Mouse (Mus musculus): ENCODE data around the gene Capg. TPM values are rescaled to one million over a fixed set of nuclear protein-coding genes. Genes with fewer than 3 reads are reported as not detected.

The Capg gene
- 8.4 and 23.4 TPM in 2 replicates for polyA plus RNA-seq (2015; fragmentation: Nextera tagmentation; extraction: Ambion mirVana)

- WGBS, result 21% methylated on average over 23 of the region's 23 CpGs
- ATAC-seq (ENCODE audit: low FRiP score), result no peak
- peak within 1 kb of the TSS; percentile 54; the same call in 1 of the 2 replicates for H3K27ac ChIP-seq (replicated peaks)
- no peaks in the 10 kb centered on the region for H3K9me3 ChIP-seq (replicated peaks)
- H3K4me2 ChIP-seq, result peak within 1 kb of the TSS; percentile 43
- no peaks in the 10 kb centered on the region for H3K27me3 ChIP-seq (replicated peaks)
- no peaks in the 10 kb centered on the region for H3K36me3 ChIP-seq
- no peak within 1 kb of the TSS for H3K9ac ChIP-seq (replicated peaks)
- H3K4me1 ChIP-seq, result peaks cover 4% of the 10 kb centered on the region; the same call in 1 of the 2 replicates
- H3K4me3 ChIP-seq (replicated peaks), result peak within 1 kb of the TSS; percentile 19
Measured at GRCm38 (mm10) chr6:72544283-72544987, at the start of gene Capg. Gene Capg (plus strand): TSS chr6:72544391.

GRCm38 (mm10) chr6:72498950-72499349, 45.2 kb upstream of the Capg start:
- whole genome bisulfite sequencing, result 58% methylated on average over 5 of the region's 5 CpGs
- Histone ChIP-seq H3K4me1 (no peaks in the 10 kb centered on the region), H3K4me2 (no peak overlapping the region), H3K27ac (replicated peaks) (no peak overlapping the region), H3K27me3 (replicated peaks) (no peaks in the 10 kb centered on the region), H3K4me3 (replicated peaks) (no peak overlapping the region), H3K9ac (replicated peaks) (no peak overlapping the region), H3K9me3 (replicated peaks) (no peaks in the 10 kb centered on the region), H3K36me3 (no peaks in the 10 kb centered on the region)
- ATAC-seq (ENCODE audit: low FRiP score), result no peak

GRCm38 (mm10) chr6:72503309-72503708, 40.9 kb upstream of the Capg start:
- no peak for ATAC-seq (ENCODE audit: low FRiP score)

GRCm38 (mm10) chr6:72503939-72504338, 40.3 kb upstream of the Capg start:
- Histone ChIP-seq H3K4me2 (no peak overlapping the region), H3K4me1 (peaks cover 4% of the 10 kb centered on the region; the same call in 1 of the 2 replicates), H3K9ac (replicated peaks) (no peak overlapping the region), H3K4me3 (replicated peaks) (no peak overlapping the region), H3K9me3 (replicated peaks) (no peaks in the 10 kb centered on the region), H3K27ac (replicated peaks) (no peak overlapping the region), H3K36me3 (no peaks in the 10 kb centered on the region), H3K27me3 (replicated peaks) (no peaks in the 10 kb centered on the region)
- WGBS, result 92% methylated on average over 2 of the region's 2 CpGs
- ATAC-seq (ENCODE audit: low FRiP score), result no peak

More at GRCm38 (mm10) chr6:72503309-72503708, 40.9 kb upstream of the Capg start:
- no peak overlapping the region for H3K4me3 ChIP-seq (replicated peaks)
- H3K36me3 ChIP-seq, result no peaks in the 10 kb centered on the region
- H3K4me2 ChIP-seq, result no peak overlapping the region
- H3K27me3 ChIP-seq (replicated peaks), result no peaks in the 10 kb centered on the region
- no peak overlapping the region for H3K9ac ChIP-seq (replicated peaks)
- no peak overlapping the region for H3K27ac ChIP-seq (replicated peaks)
- H3K4me1 ChIP-seq, result no peaks in the 10 kb centered on the region
- H3K9me3 ChIP-seq (replicated peaks), result no peaks in the 10 kb centered on the region

GRCm38 (mm10) chr6:72506104-72506503, 38.1 kb upstream of the Capg start:
- Histone ChIP-seq H3K27me3 (replicated peaks) (no peaks in the 10 kb centered on the region), H3K9me3 (replicated peaks) (no peaks in the 10 kb centered on the region), H3K27ac (replicated peaks) (no peak overlapping the region), H3K36me3 (no peaks in the 10 kb centered on the region), H3K4me2 (no peak overlapping the region), H3K4me3 (replicated peaks) (no peak overlapping the region), H3K9ac (replicated peaks) (no peak overlapping the region), H3K4me1 (peaks cover 12% of the 10 kb centered on the region; the same call in 1 of the 2 replicates)
- whole genome bisulfite sequencing, result 79% methylated on average over 1 of the region's 1 CpGs
- ATAC-seq (ENCODE audit: low FRiP score), result no peak

DNA sequence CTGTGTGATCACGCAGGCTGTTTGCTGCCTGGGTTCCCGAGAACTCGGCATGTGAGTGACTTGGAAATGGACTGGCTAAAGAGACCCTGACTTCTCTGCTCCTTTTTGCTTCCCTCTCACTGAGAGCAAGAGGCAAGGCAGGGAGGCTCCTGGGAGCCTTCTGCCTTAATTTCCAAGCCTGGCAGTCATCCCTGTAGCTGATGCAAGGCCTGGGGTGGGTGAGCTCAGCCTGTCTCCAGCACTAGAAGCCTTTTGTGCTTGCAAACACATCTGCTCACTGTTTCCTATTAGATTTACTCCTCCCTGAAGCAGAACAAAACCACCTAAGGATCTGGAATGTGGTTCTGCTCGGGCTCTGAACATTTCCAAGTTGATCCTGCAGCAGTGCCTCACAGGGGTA, 35.6 kb upstream of the Capg start:
- ATAC-seq (ENCODE audit: low FRiP score), result no peak
- Histone ChIP-seq H3K4me2 (no peak overlapping the region), H3K4me3 (replicated peaks) (no peak overlapping the region), H3K36me3 (no peaks in the 10 kb centered on the region), H3K27ac (replicated peaks) (peak overlapping the region; percentile 66), H3K4me1 (peaks cover 35% of the 10 kb centered on the region), H3K27me3 (replicated peaks) (no peaks in the 10 kb centered on the region), H3K9ac (replicated peaks) (no peak overlapping the region), H3K9me3 (replicated peaks) (no peaks in the 10 kb centered on the region)
- 72% methylated on average over 4 of the region's 4 CpGs for WGBS

- H3K9me3 ChIP-seq (replicated peaks), result no peaks in the 10 kb centered on the region
- no peak overlapping the region for H3K4me2 ChIP-seq
- WGBS, result 74% methylated on average over 2 of the region's 2 CpGs
- no peak overlapping the region for H3K4me3 ChIP-seq (replicated peaks)
- peak overlapping the region; percentile 15; the same call in 1 of the 2 replicates for H3K27ac ChIP-seq (replicated peaks)
- no peak overlapping the region for H3K9ac ChIP-seq (replicated peaks)
- H3K27me3 ChIP-seq (replicated peaks), result no peaks in the 10 kb centered on the region
- no peak for ATAC-seq (ENCODE audit: low FRiP score)
- no peaks in the 10 kb centered on the region for H3K36me3 ChIP-seq
- H3K4me1 ChIP-seq, result peaks cover 42% of the 10 kb centered on the region
Measured at GRCm38 (mm10) chr6:72509872-72510435, 34.2 kb upstream of the Capg start.

GRCm38 (mm10) chr6:72510686-72511421, 33.3 kb upstream of the Capg start:
- peak overlapping the region; percentile 15; the same call in 1 of the 2 replicates for H3K27ac ChIP-seq (replicated peaks)
- H3K36me3 ChIP-seq, result no peaks in the 10 kb centered on the region
- H3K27me3 ChIP-seq (replicated peaks), result no peaks in the 10 kb centered on the region
- ATAC-seq (ENCODE audit: low FRiP score), result no peak
- WGBS, result 72% methylated on average over 6 of the region's 6 CpGs
- no peak overlapping the region for H3K9ac ChIP-seq (replicated peaks)
- H3K9me3 ChIP-seq (replicated peaks), result no peaks in the 10 kb centered on the region
- no peak overlapping the region for H3K4me2 ChIP-seq
- no peak overlapping the region for H3K4me3 ChIP-seq (replicated peaks)
- peaks cover 42% of the 10 kb centered on the region for H3K4me1 ChIP-seq

DNA sequence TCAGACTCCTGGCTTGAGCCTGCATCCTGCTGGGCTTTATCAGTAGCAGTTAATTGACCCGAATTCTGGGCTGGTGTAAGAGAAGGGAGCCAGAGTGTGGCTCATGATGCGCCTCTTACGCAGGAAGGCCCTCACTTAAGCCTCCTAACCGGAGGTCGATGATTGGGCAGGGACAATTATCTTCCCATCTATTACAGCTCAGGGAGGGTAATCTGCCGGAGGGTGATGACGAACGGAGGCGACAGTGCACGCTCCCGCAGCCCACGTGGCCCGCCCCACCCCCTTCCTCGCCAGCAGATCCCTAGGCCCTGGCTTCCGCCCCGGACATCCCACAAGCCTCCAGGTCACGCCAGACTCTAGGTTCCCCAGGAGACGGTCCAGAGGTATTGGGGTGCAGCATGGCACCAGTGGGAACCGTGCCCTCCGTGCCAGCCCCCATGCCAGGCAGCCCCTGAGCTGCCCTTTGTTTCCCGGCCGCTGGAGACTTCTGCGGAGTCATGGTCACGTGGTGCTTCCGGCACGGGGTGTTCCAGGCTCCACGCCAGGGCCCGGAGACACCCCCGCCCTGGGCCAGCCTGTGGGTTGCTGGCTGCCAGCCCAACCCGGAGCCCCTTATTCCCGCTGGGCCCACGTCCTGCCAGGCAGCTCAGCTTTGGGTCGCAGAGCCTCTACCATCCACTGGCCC, 31.7 kb upstream of the Capg start:
- H3K27me3 ChIP-seq (replicated peaks), result no peaks in the 10 kb centered on the region
- peak overlapping the region; percentile 29 for H3K4me3 ChIP-seq (replicated peaks)
- H3K36me3 ChIP-seq, result no peaks in the 10 kb centered on the region
- H3K9ac ChIP-seq (replicated peaks), result peak overlapping the region; percentile 27
- WGBS, result 1% methylated on average over 31 of the region's 33 CpGs
- peak overlapping the region; percentile 54 for H3K4me2 ChIP-seq
- H3K4me1 ChIP-seq, result peaks cover 42% of the 10 kb centered on the region
- peak overlapping the region; percentile 91 for H3K27ac ChIP-seq (replicated peaks)
- no peaks in the 10 kb centered on the region for H3K9me3 ChIP-seq (replicated peaks)
- ATAC-seq (ENCODE audit: low FRiP score), result peak; percentile 89

DNA sequence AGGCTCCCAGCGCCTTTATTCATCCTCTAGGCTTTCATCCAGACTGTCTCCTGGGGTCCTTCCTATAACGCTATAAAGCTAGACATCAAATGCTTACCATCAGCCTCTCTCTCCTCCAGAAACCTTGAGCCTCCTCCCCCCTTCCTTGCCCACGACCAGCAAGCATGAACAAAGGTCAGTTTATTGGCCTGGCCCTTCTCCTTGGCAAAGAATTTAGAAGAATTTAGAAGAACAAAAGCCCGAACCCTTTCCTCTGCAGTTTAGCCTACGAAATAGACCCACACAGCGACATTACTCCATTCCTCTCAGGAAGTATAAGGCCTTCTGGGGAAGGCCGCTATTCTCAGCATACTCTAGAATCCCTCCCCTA, 31.1 kb upstream of the Capg start:
- Histone ChIP-seq H3K4me1 (peaks cover 42% of the 10 kb centered on the region), H3K36me3 (no peaks in the 10 kb centered on the region), H3K9me3 (replicated peaks) (no peaks in the 10 kb centered on the region), H3K4me2 (peak overlapping the region; percentile 54), H3K9ac (replicated peaks) (peak overlapping the region; percentile 27), H3K27me3 (replicated peaks) (no peaks in the 10 kb centered on the region), H3K27ac (replicated peaks) (peak overlapping the region; percentile 91), H3K4me3 (replicated peaks) (peak overlapping the region; percentile 29)
- 24% methylated on average over 7 of the region's 7 CpGs for whole genome bisulfite sequencing
- peak; percentile 22; the same call in 1 of the 2 replicates for ATAC-seq (ENCODE audit: low FRiP score)

DNA sequence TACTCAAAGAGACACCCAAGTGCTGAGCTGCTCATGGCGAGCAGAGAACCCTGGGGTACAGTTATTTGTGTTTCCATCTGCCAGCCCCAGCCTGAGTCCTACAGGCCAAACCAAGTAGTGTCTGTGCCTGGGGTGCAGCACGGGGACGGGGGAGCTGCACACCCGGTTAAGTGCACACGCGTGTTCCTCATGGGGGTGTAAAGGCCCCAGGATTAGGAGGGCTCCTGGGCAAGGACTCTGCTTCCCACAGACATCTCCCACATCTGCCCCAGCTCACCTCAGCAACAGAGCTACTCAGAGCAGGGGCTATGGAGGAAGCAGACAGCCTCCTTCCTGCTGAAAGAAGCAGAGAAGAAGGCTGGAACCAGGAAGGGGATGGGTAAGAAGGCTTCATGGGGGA, 28.5 kb upstream of the Capg start:
- Histone ChIP-seq H3K4me3 (replicated peaks) (no peak overlapping the region), H3K27me3 (replicated peaks) (no peaks in the 10 kb centered on the region), H3K4me1 (peaks cover 57% of the 10 kb centered on the region), H3K4me2 (no peak overlapping the region), H3K27ac (replicated peaks) (no peak overlapping the region), H3K9me3 (replicated peaks) (no peaks in the 10 kb centered on the region), H3K9ac (replicated peaks) (no peak overlapping the region), H3K36me3 (no peaks in the 10 kb centered on the region)
- 92% methylated on average over 6 of the region's 6 CpGs for WGBS
- no peak for ATAC-seq (ENCODE audit: low FRiP score)

All from neural tube, embryonic 15.5 days (tissue).